In the genomic region with DNA sequence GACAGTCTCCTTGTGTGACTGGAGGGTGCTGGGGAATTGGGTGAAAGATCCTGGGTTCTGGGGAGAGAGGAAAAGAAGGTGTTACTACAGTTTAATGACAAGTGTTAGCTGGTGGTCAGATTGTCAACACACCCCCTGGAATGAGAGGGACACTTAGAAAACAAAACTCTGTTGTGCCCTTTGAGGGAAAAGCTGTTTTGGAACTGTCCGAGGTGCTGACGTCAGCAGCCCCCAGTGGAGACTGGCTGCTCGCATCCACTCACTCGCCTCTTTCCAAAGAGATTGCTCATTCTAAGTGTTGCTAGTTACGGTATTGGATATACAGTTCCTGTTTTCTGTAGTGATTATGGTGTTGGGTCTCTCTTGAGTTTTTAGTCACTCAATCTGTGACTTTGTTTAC, we compare ENCODE assay signal across 10 mouse cellular contexts.
DNase-seq lines count a peak whose midpoint lies in the region; ATAC-seq and TF ChIP-seq lines count a peak whose summit lies in the region.
"Had no signal": no experiment of that assay in that cellular context is flagged by ENCODE, and none has a peak within 500 bp of the region (broad histone marks: within the 10 kb centered on the region; RNA-seq: fewer than 3 reads in every experiment).

No protein-coding gene starts in this region.

- no peak overlapping the region for H3K9ac ChIP-seq in liver, embryonic 12.5 days
- H3K9ac ChIP-seq in ES-E14 (ENCODE audit: insufficient read depth, low read depth, low read length, poor library complexity, severe bottlenecking), result no peak overlapping the region
- H3K9ac ChIP-seq in limb, embryonic 11.5 days (ENCODE audit: low read length), result no peak overlapping the region
- H3K9ac ChIP-seq in liver, embryonic 11.5 days (ENCODE audit: low read depth, low read length), result no peak overlapping the region
- H3K9ac ChIP-seq: heart, embryonic 15.5 days; liver, embryonic 15.5 days had no signal

- no peaks in the 10 kb centered on the region for H3K27me3 ChIP-seq in liver, embryonic 12.5 days (replicated peaks)
- H3K27me3 ChIP-seq in limb, embryonic 11.5 days (ENCODE audit: control insufficient read depth, insufficient read depth, low read length), result no peaks in the 10 kb centered on the region
- H3K27me3 ChIP-seq in liver, embryonic 11.5 days (replicated peaks; ENCODE audit: control insufficient read depth, insufficient read depth, low read length), result no peaks in the 10 kb centered on the region
- H3K27me3 ChIP-seq: heart, embryonic 15.5 days; liver, embryonic 15.5 days had no signal

- H3K4me2 ChIP-seq in liver, embryonic 12.5 days, result no peak overlapping the region
- H3K4me2 ChIP-seq in limb, embryonic 11.5 days (ENCODE audit: low read depth, severe bottlenecking), result no peak overlapping the region
- no peak overlapping the region for H3K4me2 ChIP-seq in liver, embryonic 11.5 days
- H3K4me2 ChIP-seq: heart, embryonic 15.5 days; liver, embryonic 15.5 days had no signal

- no peak overlapping the region for H3K4me3 ChIP-seq in liver, embryonic 12.5 days
- no peak overlapping the region for H3K4me3 ChIP-seq in ES-E14 (ENCODE audit: insufficient read depth in 1 of 2, low read depth in 1 of 2, low read length in 2 of 2, poor library complexity in 1 of 2, severe bottlenecking in 1 of 2)
- H3K4me3 ChIP-seq in limb, embryonic 11.5 days (ENCODE audit: low read depth, low read length), result no peak overlapping the region
- no peak overlapping the region for H3K4me3 ChIP-seq in liver, embryonic 11.5 days (ENCODE audit: low read depth, low read length)
- H3K4me3 ChIP-seq: heart, embryonic 15.5 days; liver, embryonic 15.5 days had no signal

- H3K4me1 ChIP-seq in liver, embryonic 12.5 days, result no peaks in the 10 kb centered on the region
- H3K4me1 ChIP-seq in ES-E14 (ENCODE audit: control insufficient read depth in 2 of 2, insufficient read depth in 2 of 2, low read length in 2 of 2, poor library complexity in 1 of 2), result no peaks in the 10 kb centered on the region
- no peaks in the 10 kb centered on the region for H3K4me1 ChIP-seq in limb, embryonic 11.5 days (ENCODE audit: control insufficient read depth, insufficient read depth, low read length)
- H3K4me1 ChIP-seq in liver, embryonic 11.5 days (replicated peaks; ENCODE audit: control insufficient read depth, insufficient read depth, low read length), result no peaks in the 10 kb centered on the region
- H3K4me1 ChIP-seq: heart, embryonic 15.5 days; liver, embryonic 15.5 days had no signal

- DNase-seq in liver (peak; percentile 12), ES-E14 (ENCODE audit: low read depth, low spot score) (peak; percentile 40), adipocyte (ENCODE audit: low spot score) (peak; percentile 9)
- peak; percentile 77 for DNase-seq in limb, embryonic 11.5 days (ENCODE audit: low spot score)
- DNase-seq in liver, embryonic 11.5 days (ENCODE audit: low spot score), result no peak

- H3K36me3 ChIP-seq in liver, embryonic 12.5 days, result no peaks in the 10 kb centered on the region
- no peaks in the 10 kb centered on the region for H3K36me3 ChIP-seq in ES-E14 (ENCODE audit: control insufficient read depth, insufficient read depth, low read length, poor library complexity, severe bottlenecking)
- no peaks in the 10 kb centered on the region for H3K36me3 ChIP-seq in limb, embryonic 11.5 days (ENCODE audit: control insufficient read depth, insufficient read depth, low read length)
- H3K36me3 ChIP-seq in liver, embryonic 11.5 days (ENCODE audit: control insufficient read depth, insufficient read depth, low read length), result no peaks in the 10 kb centered on the region
- H3K36me3 ChIP-seq: heart, embryonic 15.5 days; liver, embryonic 15.5 days had no signal

- no peaks in the 10 kb centered on the region for H3K9me3 ChIP-seq in liver, embryonic 12.5 days (replicated peaks)
- no peaks in the 10 kb centered on the region for H3K9me3 ChIP-seq in ES-E14 (ENCODE audit: control insufficient read depth, insufficient read depth, low read depth, low read length)
- H3K9me3 ChIP-seq in limb, embryonic 11.5 days (ENCODE audit: control insufficient read depth, low read length), result no peaks in the 10 kb centered on the region
- no peaks in the 10 kb centered on the region for H3K9me3 ChIP-seq in liver, embryonic 11.5 days (ENCODE audit: control insufficient read depth, low read length)
- H3K9me3 ChIP-seq: heart, embryonic 15.5 days; liver, embryonic 15.5 days had no signal

- no peak overlapping the region for H3K27ac ChIP-seq in liver, embryonic 12.5 days
- H3K27ac ChIP-seq in ES-E14 (ENCODE audit: insufficient read depth, low read depth, low read length, poor library complexity, severe bottlenecking), result no peak overlapping the region
- H3K27ac ChIP-seq in limb, embryonic 11.5 days (replicated peaks; ENCODE audit: low read depth, low read length), result no peak overlapping the region
- no peak overlapping the region for H3K27ac ChIP-seq in liver, embryonic 11.5 days (ENCODE audit: low read depth, low read length)
- H3K27ac ChIP-seq: heart, embryonic 15.5 days; liver, embryonic 15.5 days had no signal

- ATAC-seq in liver, embryonic 12.5 days, result no peak
- ATAC-seq in limb, embryonic 11.5 days (ENCODE audit: insufficient number of reproducible peaks, low FRiP score, low TSS enrichment, low read depth), result no peak
- ATAC-seq in granulocyte monocyte progenitor cell, adult 5-6 weeks (replicated peaks; ENCODE audit: poor library complexity, severe bottlenecking), result no peak; the same call in 1 of the 2 replicates
- ATAC-seq in liver, embryonic 11.5 days (replicated peaks; ENCODE audit: low FRiP score), result no peak
- ATAC-seq: intestine, embryonic 16.5 days had no signal

- in situ Hi-C loops in ES-E14 (cut with MboI; ENCODE audit: low sequenced_read_pairs in 2 of 2, unreplicated experiment in 2 of 2), result no loop called here

- 29% methylated on average over 5 of the region's 5 CpGs for WGBS in liver, embryonic 12.5 days (ENCODE audit: insufficient replicate concordance)
- WGBS in limb, embryonic 11.5 days, result 40% methylated on average over 5 of the region's 5 CpGs
- 23% methylated on average over 5 of the region's 5 CpGs for whole genome bisulfite sequencing in liver, embryonic 11.5 days

TF ChIP-seq in ES-E14, 5 proteins besides CTCF, POLR2A, EP300 and RAD21:
- no peak for TF ChIP-seq HCFC1 (IDR thresholded peaks at IDR 0.05; ENCODE audit: borderline replicate concordance, insufficient read depth, low read length)
- TF ChIP-seq MAFK (IDR thresholded peaks at IDR 0.05; ENCODE audit: insufficient read depth, low read depth, low read length), result peak; percentile 62
